In genomic region chr5:22548556-22549161, GRCm38 (mm10) we compare ENCODE assay signal across 8 mouse cellular contexts. TPM values are rescaled to one million over a fixed set of nuclear protein-coding genes. Genes with fewer than 3 reads are reported as not detected.
DNase-seq lines count a peak whose midpoint lies in the region; ATAC-seq and TF ChIP-seq lines count a peak whose summit lies in the region.

No protein-coding gene starts in this region.

- no peak overlapping the region for H3K9ac ChIP-seq in liver, adult 2 months (ENCODE audit: low read depth, low read length)
- H3K9ac ChIP-seq in kidney, embryonic 16.5 days (replicated peaks; ENCODE audit: low read length) = no peak overlapping the region

- no peaks in the 10 kb centered on the region for H3K27me3 ChIP-seq in liver, adult 2 months (ENCODE audit: control insufficient read depth, insufficient read depth, low read length)
- no peaks in the 10 kb centered on the region for H3K27me3 ChIP-seq in embryonic facial prominence, embryonic 10.5 days (replicated peaks; ENCODE audit: low read depth, poor library complexity, severe bottlenecking)
- H3K27me3 ChIP-seq in kidney, embryonic 16.5 days (ENCODE audit: insufficient read depth, low read length) = no peaks in the 10 kb centered on the region
- no peaks in the 10 kb centered on the region for H3K27me3 ChIP-seq in myocyte (ENCODE audit: control insufficient read depth, insufficient read depth, insufficient read length)

- ATAC-seq in kidney, embryonic 16.5 days (ENCODE audit: low FRiP score, low TSS enrichment) = no peak

- no peak for TF ChIP-seq CTCF in liver, adult 2 months (IDR thresholded peaks at IDR 0.05; ENCODE audit: low read depth, low read length)

- TF ChIP-seq POLR2A in liver, adult 2 months (IDR thresholded peaks at IDR 0.05; ENCODE audit: extremely low read depth, insufficient read depth, low read length) = no peak
- TF ChIP-seq POLR2A in myocyte (IDR thresholded peaks at IDR 0.05; ENCODE audit: insufficient read length, low read depth) = no peak

- no peak overlapping the region for H3ac ChIP-seq in myocyte (ENCODE audit: control insufficient read depth, insufficient read length)

- peaks cover 25% of the 10 kb centered on the region for H3K36me3 ChIP-seq in liver, adult 2 months (ENCODE audit: control insufficient read depth, insufficient read depth, low read length)
- H3K36me3 ChIP-seq in embryonic facial prominence, embryonic 10.5 days (replicated peaks) = peaks cover 38% of the 10 kb centered on the region
- peaks cover 27% of the 10 kb centered on the region for H3K36me3 ChIP-seq in kidney, embryonic 16.5 days (ENCODE audit: insufficient read depth, low read length)
- peaks cover 22% of the 10 kb centered on the region for H3K36me3 ChIP-seq in myocyte (ENCODE audit: control insufficient read depth, insufficient read depth)

- H3K79me2 ChIP-seq in liver, adult 2 months (ENCODE audit: control insufficient read depth, insufficient read depth, low read length) = peaks cover 5% of the 10 kb centered on the region; the same call in 1 of the 2 replicates
- peaks cover 13% of the 10 kb centered on the region for H3K79me2 ChIP-seq in myocyte (ENCODE audit: control insufficient read depth, insufficient read depth)

- WGBS in liver, adult 2 months = 40% methylated on average over 6 of the region's 6 CpGs
- WGBS in embryonic facial prominence, embryonic 10.5 days = 86% methylated on average over 6 of the region's 6 CpGs
- WGBS in kidney, embryonic 16.5 days = 43% methylated on average over 6 of the region's 6 CpGs

- no peak overlapping the region for H3K27ac ChIP-seq in liver, adult 2 months (replicated peaks; ENCODE audit: insufficient read depth, low read depth, low read length)
- no peak overlapping the region for H3K27ac ChIP-seq in embryonic facial prominence, embryonic 10.5 days (replicated peaks)
- 0 out of 2 replicates have a peak overlapping the region, but pooled peaks have one; percentile 25 for H3K27ac ChIP-seq in kidney, embryonic 16.5 days (ENCODE audit: low read length)

- H3K4me2 ChIP-seq in kidney, embryonic 16.5 days (replicated peaks; ENCODE audit: low read depth, low read length) = peak overlapping the region; percentile 19; the same call in 1 of the 2 replicates
- peak overlapping the region; percentile 66 for H3K4me2 ChIP-seq in myocyte (ENCODE audit: low read depth)

- peaks cover 7% of the 10 kb centered on the region for H3K4me1 ChIP-seq in liver, adult 2 months (ENCODE audit: control insufficient read depth, insufficient read depth, low read length)
- H3K4me1 ChIP-seq in embryonic facial prominence, embryonic 10.5 days = peaks cover 10% of the 10 kb centered on the region; the same call in 1 of the 2 replicates
- H3K4me1 ChIP-seq in kidney, embryonic 16.5 days (ENCODE audit: insufficient read depth, low read length) = peaks cover 7% of the 10 kb centered on the region

- no peak overlapping the region for H3K4me3 ChIP-seq in liver, adult 2 months (ENCODE audit: insufficient read depth, low read depth, low read length)
- H3K4me3 ChIP-seq in embryonic facial prominence, embryonic 10.5 days = peak overlapping the region; percentile 80
- H3K4me3 ChIP-seq in kidney, embryonic 16.5 days (ENCODE audit: low read length) = no peak overlapping the region
- peak overlapping the region; percentile 93 for H3K4me3 ChIP-seq in myocyte

- H3K9me3 ChIP-seq in embryonic facial prominence, embryonic 10.5 days = no peaks in the 10 kb centered on the region
- no peaks in the 10 kb centered on the region for H3K9me3 ChIP-seq in kidney, embryonic 16.5 days (ENCODE audit: low read length)

- peak; percentile 50 for DNase-seq in liver, adult 2 months (ENCODE audit: extremely low read depth, low read depth, low spot score)
- no peak for DNase-seq in liver
- no peak for DNase-seq in embryonic facial prominence, embryonic 10.5 days (ENCODE audit: low spot score)
- no peak for DNase-seq in adrenal gland, postnatal 36 days
- no peak for DNase-seq in adrenal gland, adult 18-20 months (ENCODE audit: low spot score in 2 of 2)
- DNase-seq in layer of hippocampus, postnatal 25 days (ENCODE audit: extremely low spot score in 1 of 2, low spot score in 1 of 2) = no peak

TF ChIP-seq in myocyte, 11 proteins besides CTCF, POLR2A, EP300 and RAD21:
- TF ChIP-seq POLR2AphosphoS2 (IDR thresholded peaks at IDR 0.05; ENCODE audit: insufficient read length, low read depth) = no peak
- TF ChIP-seq REST (IDR thresholded peaks at IDR 0.05; ENCODE audit: insufficient read depth, insufficient read length) = no peak
- no peak for TF ChIP-seq TCF12 (IDR thresholded peaks at IDR 0.05; ENCODE audit: insufficient read depth, poor library complexity, severe bottlenecking)
- no peak for TF ChIP-seq MYOG (IDR thresholded peaks at IDR 0.05; ENCODE audit: control insufficient read depth in 1 of 3, insufficient read depth in 1 of 3, insufficient read length in 2 of 3, low read depth in 2 of 3)
- TF ChIP-seq MAX (IDR thresholded peaks at IDR 0.05; ENCODE audit: low read depth) = no peak
- no peak for TF ChIP-seq USF1 (IDR thresholded peaks at IDR 0.05; ENCODE audit: low read depth)
- no peak for TF ChIP-seq MYOD1 (IDR thresholded peaks at IDR 0.05; ENCODE audit: control insufficient read depth in 1 of 3, insufficient read length in 2 of 3, low read depth in 2 of 3)
- TF ChIP-seq CEBPB (IDR thresholded peaks at IDR 0.05; ENCODE audit: insufficient read depth, poor library complexity, severe bottlenecking) = no peak
- TF ChIP-seq TCF3 (IDR thresholded peaks at IDR 0.05; ENCODE audit: insufficient read length, low read depth) = no peak

RNA-seq across cellular contexts. Expression of gene Orc5, which starts 1.6 kb away (rescaled TPM):
- 16.1 TPM in 2 replicates for total RNA-seq in liver, adult 2 months (2014; rRNA removed)
- 1.7 and 2.2 TPM in 2 replicates for polyA plus RNA-seq in liver, adult 2 months (2012; rRNA removed)
- 50.1 and 50.7 TPM in 2 replicates for polyA plus RNA-seq in embryonic facial prominence, embryonic 10.5 days (2016; fragmentation: Nextera tagmentation; extraction: Ambion mirVana)
- polyA plus RNA-seq in kidney, embryonic 16.5 days (2015; fragmentation: Nextera tagmentation; extraction: Ambion mirVana) = 42.5 and 43.5 TPM in 2 replicates
- polyA plus RNA-seq in myocyte (2012; fragmentation: generic; extraction: Trizol) = 9.5 TPM
- 10 to 100 TPM; 15.3 to 18.4 TPM for total RNA-seq in adrenal gland, postnatal 36 days (2021)
- total RNA-seq in adrenal gland, adult 18-20 months (2021) = 10 to 100 TPM; 13.7 to 15.4 TPM
- 10 to 100 TPM; 18.7 to 19.1 TPM for total RNA-seq in layer of hippocampus, postnatal 25 days (2021)

Comparison
In these comparisons a context has a peak if more than half of its experiments do, and no peak if none do; other contexts are left out.
1. H3K4me3 ChIP-seq: peak in embryonic facial prominence, embryonic 10.5 days (single experiment) and myocyte (single experiment); none in liver, adult 2 months (single experiment) and kidney, embryonic 16.5 days (single experiment).